Mouse (Mus musculus): Measurements from ENCODE around the gene Zfp839.

Zfp839 gene

DNA sequence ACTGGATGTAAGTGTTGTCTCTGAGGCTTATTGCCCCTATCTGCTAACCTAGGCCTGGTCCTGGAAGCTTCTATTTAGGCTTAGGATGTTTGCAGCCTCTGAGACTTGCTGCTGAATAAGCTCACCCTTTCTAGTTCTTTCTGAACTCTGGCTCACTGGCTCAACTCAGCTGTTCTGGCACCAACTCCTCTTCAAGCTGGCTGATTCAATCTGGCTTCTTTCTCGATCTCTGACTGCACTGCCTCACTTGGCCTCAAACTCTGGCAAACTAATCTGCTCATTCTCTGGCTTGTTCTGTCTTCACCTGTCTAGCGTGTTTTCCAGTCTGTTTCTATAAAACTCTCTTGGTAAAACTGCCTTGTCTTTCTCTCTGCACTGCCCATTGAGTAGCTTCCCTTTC lies 25.3 kb downstream of the Zfp839 start:
- no peak for DNase-seq (ENCODE audit: low spot score)

DNA sequence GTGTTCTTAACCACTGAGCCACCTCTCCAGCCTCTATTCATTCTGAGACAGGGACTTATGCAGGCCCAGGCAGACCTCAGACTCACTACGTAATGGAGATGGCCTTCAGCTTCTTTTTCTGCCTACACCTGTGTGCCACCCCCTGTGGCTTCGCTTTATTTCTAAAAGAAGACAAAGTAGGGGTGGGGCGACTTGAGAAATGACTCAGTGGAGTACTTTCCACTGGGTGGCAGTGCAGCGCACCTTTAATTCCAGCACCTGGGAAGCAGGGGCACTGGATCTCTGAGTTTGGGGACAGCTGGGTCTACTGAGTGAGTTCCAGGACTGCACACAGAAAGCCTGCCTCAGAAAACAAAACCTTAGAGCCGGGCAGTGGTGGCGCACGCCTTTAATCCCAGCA lies 32.2 kb downstream of the Zfp839 start:
- no peak for DNase-seq (ENCODE audit: low spot score)

DNA sequence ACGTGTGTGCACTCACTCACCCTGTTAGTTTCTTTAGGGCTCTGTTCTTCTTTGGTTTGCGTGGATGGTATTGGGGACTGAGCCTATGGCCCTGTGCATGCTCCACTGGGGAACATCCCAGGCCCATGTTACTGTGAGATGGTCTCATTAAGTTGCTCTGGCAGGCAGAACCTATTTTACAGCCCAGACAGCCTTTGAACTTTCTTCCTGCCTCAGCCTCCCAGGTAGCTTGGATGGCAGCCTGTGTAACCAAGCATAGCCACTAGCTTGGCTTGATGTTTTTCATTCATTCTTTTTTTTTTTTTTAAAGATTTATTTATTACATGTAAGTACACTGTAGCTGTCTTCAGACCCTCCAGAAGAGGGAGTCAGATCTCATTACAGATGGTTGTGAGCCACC lies 35.2 kb downstream of the Zfp839 start:
- DNase-seq (ENCODE audit: low spot score), result no peak

DNA sequence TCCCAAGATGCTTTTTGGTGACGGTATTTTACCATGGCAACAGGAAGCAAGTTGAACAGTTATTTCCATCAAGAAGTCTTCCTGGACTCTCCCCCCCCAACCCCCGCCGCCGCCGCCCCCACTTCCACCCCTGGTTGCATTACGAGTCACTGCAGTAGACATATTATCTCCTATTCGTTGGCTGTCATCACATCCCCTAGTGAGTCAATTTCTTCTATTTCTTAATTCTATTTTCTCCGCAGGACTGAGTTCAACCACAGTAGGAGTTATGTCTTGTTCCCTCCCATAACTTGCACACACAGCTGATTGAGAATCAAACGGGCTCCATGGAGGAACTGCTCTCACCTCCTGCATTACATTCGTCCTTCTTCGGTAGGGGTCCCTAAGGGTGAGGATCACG lies 38.1 kb downstream of the Zfp839 start:
- DNase-seq (ENCODE audit: low spot score), result no peak

DNA sequence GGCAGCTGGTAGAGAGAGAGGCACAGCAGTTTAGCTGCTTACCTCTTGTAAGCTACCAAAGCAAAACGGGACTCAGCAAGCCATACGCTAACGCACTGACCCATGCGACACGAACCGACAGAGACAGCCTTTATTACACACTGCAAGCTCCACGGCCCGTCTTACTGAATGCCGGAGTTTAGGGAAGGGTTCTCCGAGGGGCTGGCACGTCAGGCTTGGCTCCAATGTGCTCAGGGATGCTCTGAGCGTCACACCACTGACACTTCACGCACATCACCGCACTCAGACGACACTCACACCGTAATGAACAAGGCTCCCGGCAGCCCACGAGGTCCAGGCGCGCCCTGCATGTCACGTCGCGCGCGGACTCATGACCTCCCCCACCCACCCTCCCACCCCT lies 38.6 kb downstream of the Zfp839 start:
- no peak for DNase-seq (ENCODE audit: low spot score)

DNA sequence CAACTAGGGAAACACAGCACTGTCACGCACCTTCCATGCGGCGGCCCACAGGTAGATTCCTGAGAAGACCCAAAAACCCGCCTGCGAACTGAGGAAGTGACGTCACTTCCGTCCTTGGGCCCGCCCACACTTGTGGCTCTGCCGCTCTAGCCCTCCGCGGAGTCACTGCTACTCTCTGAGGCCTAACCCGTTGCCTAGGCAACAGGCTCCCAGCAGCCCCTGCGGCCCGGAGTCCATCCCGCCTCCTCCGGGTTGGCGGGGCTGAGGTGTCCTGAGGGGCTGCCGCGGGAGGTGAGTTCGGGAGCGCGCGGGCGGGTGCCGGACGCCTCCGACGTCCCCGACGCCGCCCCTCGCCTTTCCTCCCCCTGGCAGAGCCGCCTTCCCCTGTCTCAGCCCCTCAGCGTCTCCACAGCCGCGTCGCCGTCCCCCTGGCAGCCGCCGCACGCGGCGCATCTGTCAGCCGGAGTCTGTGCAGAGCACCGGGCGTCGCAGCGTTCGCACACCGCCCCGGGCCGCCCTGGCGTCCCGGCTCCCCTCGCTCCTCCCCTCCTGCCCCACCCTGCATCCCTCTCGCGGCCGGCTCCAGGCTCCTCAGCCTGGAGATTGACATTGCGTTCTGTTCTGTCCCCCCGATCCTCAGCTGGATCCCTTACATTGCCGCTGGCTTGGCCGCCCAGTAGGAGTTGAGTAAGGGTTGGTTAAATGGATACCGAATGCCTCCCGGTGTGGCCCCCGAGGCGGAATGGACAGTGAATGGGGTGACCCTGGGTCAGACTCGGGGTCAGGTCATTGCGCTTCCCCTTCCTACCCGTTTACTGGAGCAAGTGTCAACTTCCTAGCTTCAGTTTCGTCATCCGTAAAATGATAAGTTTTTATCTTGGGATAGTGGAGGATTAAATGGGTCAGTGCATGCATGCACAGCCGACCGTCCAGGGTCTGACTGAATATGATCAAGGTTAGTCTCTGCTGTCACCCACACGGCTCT lies 39.3 kb downstream of the Zfp839 start, which contains the start of the genes Cinp and Tecpr2:
TSS of gene Cinp (minus strand) at position 110 of the 985 bp plus-strand sequence.
TSS of gene Tecpr2 (plus strand) at position 229 of the 985 bp plus-strand sequence.
- peak; percentile 83 for DNase-seq (ENCODE audit: low spot score)

DNA sequence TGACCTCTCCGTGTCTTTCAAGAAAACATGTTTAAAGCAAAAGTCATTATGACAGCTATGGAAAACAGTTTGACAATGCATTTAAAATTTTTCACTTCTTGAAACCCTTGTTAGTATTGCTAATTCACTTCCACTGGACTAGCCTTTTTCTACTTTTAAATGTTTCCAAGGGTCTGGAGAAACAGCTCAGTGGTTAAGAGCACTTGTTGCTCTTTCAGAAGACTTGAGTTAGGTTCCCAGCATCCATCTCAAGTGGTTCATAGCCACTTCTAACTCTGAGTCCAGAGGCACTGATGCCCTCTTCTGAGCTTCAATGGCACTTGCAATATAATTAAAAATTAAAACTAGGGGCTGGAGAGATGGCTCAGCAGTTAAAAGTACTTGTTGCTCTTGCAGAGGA lies 41.8 kb downstream of the Zfp839 start:
- DNase-seq (ENCODE audit: low spot score), result no peak

DNA sequence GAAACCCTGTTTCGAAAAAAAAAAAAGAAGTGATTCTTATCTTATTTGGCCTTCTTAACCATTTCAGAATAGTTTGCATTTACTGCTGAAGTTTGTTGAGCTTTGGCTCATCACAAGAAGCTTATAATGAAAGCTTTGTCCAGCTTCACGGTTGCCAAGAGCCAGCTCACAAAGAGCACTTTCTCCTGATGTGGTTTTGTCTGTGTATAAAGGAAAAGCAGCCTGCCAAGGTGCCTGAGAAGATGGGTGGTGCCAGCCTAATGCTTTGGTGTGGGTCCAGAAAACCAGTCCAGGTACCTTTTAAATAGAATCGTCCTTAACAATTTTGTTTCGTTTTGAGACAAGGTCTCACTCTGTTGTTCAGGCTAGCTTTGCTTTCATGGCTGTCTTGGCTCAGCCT lies 52.1 kb downstream of the Zfp839 start:
- DNase-seq (ENCODE audit: low spot score), result no peak

DNA sequence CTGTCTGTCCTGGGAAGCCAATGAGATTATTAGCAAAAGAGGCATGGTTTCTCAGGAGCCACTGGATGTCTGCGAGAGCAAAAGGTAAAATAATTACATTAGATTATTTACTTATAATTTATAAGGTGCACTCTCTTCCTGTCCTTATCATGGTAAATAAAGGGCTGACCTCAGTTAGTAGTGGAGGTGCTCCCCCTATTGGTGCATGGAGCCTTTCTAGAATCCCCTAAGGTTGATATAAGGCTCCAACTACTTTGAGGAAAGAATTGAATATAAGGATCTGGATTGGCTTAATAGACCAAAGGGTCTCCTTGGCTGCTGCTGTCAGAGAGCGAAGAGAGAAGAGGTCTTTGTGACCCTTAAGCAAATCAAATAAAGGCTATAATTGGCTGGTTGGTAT lies 53.5 kb downstream of the Zfp839 start:
- DNase-seq (ENCODE audit: low spot score), result no peak

DNA sequence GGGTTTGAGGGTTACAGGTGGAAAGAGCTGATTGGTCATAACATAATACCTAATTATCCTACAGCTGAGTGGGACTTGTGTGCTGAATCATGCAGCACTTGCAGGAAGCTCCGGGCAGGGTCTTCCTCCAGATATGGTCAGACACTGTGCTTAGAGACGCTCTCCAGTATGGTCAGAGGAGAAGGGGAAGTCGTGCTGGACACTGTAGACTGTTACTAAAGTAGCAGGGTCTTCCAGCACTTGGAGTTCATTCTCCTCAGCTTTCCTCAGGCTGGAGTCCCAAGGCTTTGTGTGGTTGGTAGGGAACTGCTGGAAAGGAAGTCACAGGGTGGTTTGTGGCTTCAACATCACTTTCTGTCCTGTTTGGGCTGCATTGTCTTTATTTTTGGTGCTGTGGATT lies 57.8 kb downstream of the Zfp839 start:
- no peak for DNase-seq (ENCODE audit: low spot score)

DNA sequence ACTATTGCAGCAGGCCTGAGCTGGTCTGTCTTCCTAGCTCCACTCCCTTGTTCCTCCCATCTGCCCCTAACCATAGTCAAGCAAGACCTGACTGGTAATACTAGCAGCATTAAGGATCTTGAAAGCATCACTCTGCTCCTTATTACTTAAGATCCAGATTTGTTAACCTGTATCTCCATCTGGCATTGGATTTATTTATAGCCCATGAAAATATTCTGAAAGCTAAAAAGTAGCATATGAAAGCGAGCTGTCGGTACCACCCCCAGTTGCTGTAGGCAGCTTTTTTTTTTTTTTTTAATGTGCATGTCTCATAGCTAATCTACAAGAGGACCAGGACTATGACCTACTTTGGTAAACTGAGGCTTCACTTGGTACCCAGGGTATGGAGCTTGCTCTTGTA lies 59.9 kb downstream of the Zfp839 start:
- DNase-seq (ENCODE audit: low spot score), result no peak

DNA sequence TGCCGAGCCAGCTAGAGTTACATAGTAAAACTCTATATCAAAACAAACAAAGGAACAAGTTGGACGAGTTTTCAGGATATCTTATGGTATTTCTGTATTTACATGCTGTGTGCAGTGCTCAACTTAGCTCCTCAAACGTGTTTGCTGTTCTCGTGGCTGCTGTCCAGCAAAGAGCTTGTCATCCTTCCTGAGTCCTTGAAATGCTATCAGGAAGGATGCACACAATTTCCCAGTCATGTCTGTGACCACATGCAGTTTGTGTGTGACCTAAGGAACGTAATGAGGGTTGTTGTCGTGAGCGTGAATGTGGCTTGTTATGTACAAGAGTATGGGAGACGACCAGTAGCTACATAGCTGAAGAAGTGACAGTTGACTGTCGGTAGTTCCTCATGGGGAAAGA lies 65.7 kb downstream of the Zfp839 start:
- DNase-seq (ENCODE audit: low spot score), result no peak

Data from ovary, postnatal 10 days (tissue).